Mouse (Mus musculus): ENCODE results near the gene Tnfsfm13. TPM values are rescaled to one million over a fixed set of nuclear protein-coding genes. Genes with fewer than 3 reads are reported as not detected.
"Not testable (repeated sequence)": the region's sequence is repeated elsewhere in the genome, so short reads cannot be mapped to it uniquely, and the experiment has no call there.

Tnfsfm13 gene
- total RNA-seq, 2 experiments from 2014 or later: 3.6 to 6.6 TPM

- ATAC-seq (replicated peaks; ENCODE audit: poor library complexity, severe bottlenecking): no peak
Observed at GRCm38 (mm10) chr11:69706775-69707479, 11.0 kb upstream of the Tnfsfm13 start.

GRCm38 (mm10) chr11:69704613-69705010, 8.7 kb upstream of the Tnfsfm13 start:
- ATAC-seq (replicated peaks; ENCODE audit: poor library complexity, severe bottlenecking): no peak

- no peak for ATAC-seq (replicated peaks; ENCODE audit: poor library complexity, severe bottlenecking)
Observed at GRCm38 (mm10) chr11:69703814-69704612, 8.1 kb upstream of the Tnfsfm13 start.

- not testable (repeated sequence) for ATAC-seq (replicated peaks; ENCODE audit: poor library complexity, severe bottlenecking)
Observed at GRCm38 (mm10) chr11:69703381-69703780, 7.5 kb upstream of the Tnfsfm13 start.

- not testable (repeated sequence) for ATAC-seq (replicated peaks; ENCODE audit: poor library complexity, severe bottlenecking)
Observed at GRCm38 (mm10) chr11:69702886-69703285, 7.0 kb upstream of the Tnfsfm13 start.

GRCm38 (mm10) chr11:69699595-69699994, 3.7 kb upstream of the Tnfsfm13 start:
- ATAC-seq (replicated peaks; ENCODE audit: poor library complexity, severe bottlenecking): no peak

GRCm38 (mm10) chr11:69698574-69698973, 2.7 kb upstream of the Tnfsfm13 start:
- ATAC-seq (replicated peaks; ENCODE audit: poor library complexity, severe bottlenecking): no peak

GRCm38 (mm10) chr11:69697396-69697795, 1.5 kb upstream of the Tnfsfm13 start:
- ATAC-seq (replicated peaks; ENCODE audit: poor library complexity, severe bottlenecking): no peak

- ATAC-seq (replicated peaks; ENCODE audit: poor library complexity, severe bottlenecking): no peak
Observed at GRCm38 (mm10) chr11:69695046-69695360, 895 bp downstream of the Tnfsfm13 start.

GRCm38 (mm10) chr11:69693421-69693965, 2.4 kb downstream of the Tnfsfm13 start:
- ATAC-seq (replicated peaks; ENCODE audit: poor library complexity, severe bottlenecking): no peak

GRCm38 (mm10) chr11:69692863-69693262, 3.0 kb downstream of the Tnfsfm13 start:
- ATAC-seq (replicated peaks; ENCODE audit: poor library complexity, severe bottlenecking): no peak

- ATAC-seq (replicated peaks; ENCODE audit: poor library complexity, severe bottlenecking): peak; percentile 54
Observed at GRCm38 (mm10) chr11:69692196-69692811, 3.6 kb downstream of the Tnfsfm13 start.

GRCm38 (mm10) chr11:69689891-69690290, 6.0 kb downstream of the Tnfsfm13 start:
- ATAC-seq (replicated peaks; ENCODE audit: poor library complexity, severe bottlenecking): no peak

GRCm38 (mm10) chr11:69687061-69687460, 8.8 kb downstream of the Tnfsfm13 start:
- ATAC-seq (replicated peaks; ENCODE audit: poor library complexity, severe bottlenecking): no peak

- ATAC-seq (replicated peaks; ENCODE audit: poor library complexity, severe bottlenecking): no peak
Observed at GRCm38 (mm10) chr11:69686377-69686776, 9.5 kb downstream of the Tnfsfm13 start.

GRCm38 (mm10) chr11:69685526-69686148, 10.3 kb downstream of the Tnfsfm13 start, which contains the start of gene Tnfsf13:
Gene Tnfsf13, minus strand, starts transcription at chr11:69685784.
- ATAC-seq (replicated peaks; ENCODE audit: poor library complexity, severe bottlenecking): peak; percentile 42

GRCm38 (mm10) chr11:69684936-69685335, 11.0 kb downstream of the Tnfsfm13 start:
- no peak for ATAC-seq (replicated peaks; ENCODE audit: poor library complexity, severe bottlenecking)

GRCm38 (mm10) chr11:69684128-69684745, 11.7 kb downstream of the Tnfsfm13 start:
- no peak for ATAC-seq (replicated peaks; ENCODE audit: poor library complexity, severe bottlenecking)

GRCm38 (mm10) chr11:69683576-69683975, 12.3 kb downstream of the Tnfsfm13 start:
- ATAC-seq (replicated peaks; ENCODE audit: poor library complexity, severe bottlenecking): no peak

Data from granulocyte monocyte progenitor cell, adult 5-6 weeks (primary cell).